Mouse (Mus musculus): ENCODE measurements around the gene 1700023F06Rik. TPM values are rescaled to one million over a fixed set of nuclear protein-coding genes. Genes with fewer than 3 reads are reported as not detected.

1700023F06Rik gene
- polyA plus RNA-seq, 2 experiments: 0.57 to 0.88 TPM

GRCm38 (mm10) chr11:103177815-103178485 is 30.4 kb downstream of the 1700023F06Rik start:
- TF ChIP-seq POLR2A (IDR thresholded peaks at IDR 0.05; ENCODE audit: borderline replicate concordance, extremely low read depth, insufficient read depth, insufficient read length): no peak
- H3K27ac ChIP-seq (replicated peaks; ENCODE audit: low read depth, low read length): no peak overlapping the region
- ATAC-seq (ENCODE audit: low FRiP score, low read depth) (no peak), DNase-seq (ENCODE audit: low spot score) (no peak)
- no peaks in the 10 kb centered on the region for H3K36me3 ChIP-seq (ENCODE audit: control insufficient read depth, insufficient read depth, low read length)
- H3K27me3 ChIP-seq (ENCODE audit: control insufficient read depth, insufficient read depth, low read length): 0 out of 2 replicates have a peak, but pooled peaks cover 3% of the 10 kb centered on the region
- H3K4me3 ChIP-seq (replicated peaks; ENCODE audit: low read length): no peak overlapping the region
- H3K4me1 ChIP-seq (ENCODE audit: control insufficient read depth, insufficient read depth, low read length): peaks cover 3% of the 10 kb centered on the region; the same call in 1 of the 2 replicates
- no peak overlapping the region for H3K9ac ChIP-seq (ENCODE audit: low read depth, low read length, severe bottlenecking)
- 84% methylated on average over 15 of the region's 15 CpGs for WGBS
- no peaks in the 10 kb centered on the region for H3K9me3 ChIP-seq (ENCODE audit: control insufficient read depth, low read length)
- no peak overlapping the region for H3K4me2 ChIP-seq (replicated peaks; ENCODE audit: low read depth, low read length, severe bottlenecking)

- Histone ChIP-seq H3K4me2 (replicated peaks; ENCODE audit: low read depth, low read length, severe bottlenecking) (no peak overlapping the region), H3K9ac (ENCODE audit: low read depth, low read length, severe bottlenecking) (no peak overlapping the region), H3K4me3 (replicated peaks; ENCODE audit: low read length) (no peak overlapping the region), H3K27ac (replicated peaks; ENCODE audit: low read depth, low read length) (no peak overlapping the region), H3K4me1 (ENCODE audit: control insufficient read depth, insufficient read depth, low read length) (peaks cover 3% of the 10 kb centered on the region; the same call in 1 of the 2 replicates), H3K9me3 (ENCODE audit: control insufficient read depth, low read length) (no peaks in the 10 kb centered on the region), H3K36me3 (ENCODE audit: control insufficient read depth, insufficient read depth, low read length) (no peaks in the 10 kb centered on the region), H3K27me3 (ENCODE audit: control insufficient read depth, insufficient read depth, low read length) (peaks cover 8% of the 10 kb centered on the region)
- 77% methylated on average over 5 of the region's 5 CpGs for WGBS
- no peak for TF ChIP-seq POLR2A (IDR thresholded peaks at IDR 0.05; ENCODE audit: borderline replicate concordance, extremely low read depth, insufficient read depth, insufficient read length)
- ATAC-seq (ENCODE audit: low FRiP score, low read depth): no peak
- DNase-seq (ENCODE audit: low spot score): no peak
These were observed 31.1 kb downstream of the 1700023F06Rik start for GRCm38 (mm10) chr11:103177216-103177615.

- Histone ChIP-seq H3K4me3 (replicated peaks; ENCODE audit: low read length) (no peak overlapping the region), H3K27me3 (ENCODE audit: control insufficient read depth, insufficient read depth, low read length) (peaks cover 15% of the 10 kb centered on the region), H3K4me2 (replicated peaks; ENCODE audit: low read depth, low read length, severe bottlenecking) (no peak overlapping the region), H3K4me1 (ENCODE audit: control insufficient read depth, insufficient read depth, low read length) (peaks cover 3% of the 10 kb centered on the region; the same call in 1 of the 2 replicates), H3K9me3 (ENCODE audit: control insufficient read depth, low read length) (no peaks in the 10 kb centered on the region), H3K9ac (ENCODE audit: low read depth, low read length, severe bottlenecking) (no peak overlapping the region), H3K36me3 (ENCODE audit: control insufficient read depth, insufficient read depth, low read length) (no peaks in the 10 kb centered on the region), H3K27ac (replicated peaks; ENCODE audit: low read depth, low read length) (no peak overlapping the region)
- 100% methylated on average over 1 of the region's 1 CpGs for WGBS
- no peak for ATAC-seq (ENCODE audit: low FRiP score, low read depth)
- TF ChIP-seq POLR2A (IDR thresholded peaks at IDR 0.05; ENCODE audit: borderline replicate concordance, extremely low read depth, insufficient read depth, insufficient read length): no peak
- DNase-seq (ENCODE audit: low spot score): no peak
These were observed 31.8 kb downstream of the 1700023F06Rik start for GRCm38 (mm10) chr11:103176510-103176909.

GRCm38 (mm10) chr11:103175688-103176442 is 32.5 kb downstream of the 1700023F06Rik start:
- Histone ChIP-seq H3K4me1 (ENCODE audit: control insufficient read depth, insufficient read depth, low read length) (peaks cover 6% of the 10 kb centered on the region; the same call in 1 of the 2 replicates), H3K36me3 (ENCODE audit: control insufficient read depth, insufficient read depth, low read length) (no peaks in the 10 kb centered on the region), H3K4me3 (replicated peaks; ENCODE audit: low read length) (no peak overlapping the region), H3K9ac (ENCODE audit: low read depth, low read length, severe bottlenecking) (no peak overlapping the region), H3K27ac (replicated peaks; ENCODE audit: low read depth, low read length) (no peak overlapping the region), H3K4me2 (replicated peaks; ENCODE audit: low read depth, low read length, severe bottlenecking) (no peak overlapping the region), H3K9me3 (ENCODE audit: control insufficient read depth, low read length) (no peaks in the 10 kb centered on the region), H3K27me3 (ENCODE audit: control insufficient read depth, insufficient read depth, low read length) (peaks cover 22% of the 10 kb centered on the region)
- no peak for DNase-seq (ENCODE audit: low spot score)
- 0 out of 2 replicates have a peak, but pooled peaks have one; percentile 26 for ATAC-seq (ENCODE audit: low FRiP score, low read depth)
- no peak for TF ChIP-seq POLR2A (IDR thresholded peaks at IDR 0.05; ENCODE audit: borderline replicate concordance, extremely low read depth, insufficient read depth, insufficient read length)
- WGBS: 66% methylated on average over 14 of the region's 14 CpGs

GRCm38 (mm10) chr11:103174891-103175391 is 33.4 kb downstream of the 1700023F06Rik start:
- no peak overlapping the region for H3K9ac ChIP-seq (ENCODE audit: low read depth, low read length, severe bottlenecking)
- peaks cover 8% of the 10 kb centered on the region; the same call in 1 of the 2 replicates for H3K4me1 ChIP-seq (ENCODE audit: control insufficient read depth, insufficient read depth, low read length)
- no peak overlapping the region for H3K4me2 ChIP-seq (replicated peaks; ENCODE audit: low read depth, low read length, severe bottlenecking)
- no peak overlapping the region for H3K27ac ChIP-seq (replicated peaks; ENCODE audit: low read depth, low read length)
- no peak for TF ChIP-seq POLR2A (IDR thresholded peaks at IDR 0.05; ENCODE audit: borderline replicate concordance, extremely low read depth, insufficient read depth, insufficient read length)
- DNase-seq (ENCODE audit: low spot score) (no peak), ATAC-seq (ENCODE audit: low FRiP score, low read depth) (no peak)
- WGBS: 43% methylated on average over 8 of the region's 8 CpGs
- H3K27me3 ChIP-seq (ENCODE audit: control insufficient read depth, insufficient read depth, low read length): peaks cover 31% of the 10 kb centered on the region
- no peak overlapping the region for H3K4me3 ChIP-seq (replicated peaks; ENCODE audit: low read length)
- no peaks in the 10 kb centered on the region for H3K9me3 ChIP-seq (ENCODE audit: control insufficient read depth, low read length)
- no peaks in the 10 kb centered on the region for H3K36me3 ChIP-seq (ENCODE audit: control insufficient read depth, insufficient read depth, low read length)

Measured in limb, embryonic 14.5 days (tissue).